Mouse (Mus musculus): ENCODE measurements around the gene Synj2. TPM values are rescaled to one million over a fixed set of nuclear protein-coding genes. Genes with fewer than 3 reads are reported as not detected.

Gene Synj2
- 1.9 TPM in 2 replicates for polyA plus RNA-seq (2016; fragmentation: Nextera tagmentation; extraction: Ambion mirVana)

GRCm38 (mm10) chr17:5941230-5942043 lies at the start of gene Synj2:
Synj2 (plus strand) TSS chr17:5941280.
- Histone ChIP-seq H3K4me3 (peak within 1 kb of the TSS; percentile 52), H3K27ac (no peak within 1 kb of the TSS), H3K9me3 (replicated peaks) (no peaks in the 10 kb centered on the region), H3K9ac (peak within 1 kb of the TSS; percentile 54), H3K27me3 (peaks cover 40% of the 10 kb centered on the region), H3K36me3 (no peaks in the 10 kb centered on the region), H3K4me2 (replicated peaks) (peak within 1 kb of the TSS; percentile 85), H3K4me1 (peaks cover 10% of the 10 kb centered on the region)
- 1% methylated on average over 41 of the region's 52 CpGs for WGBS
- ATAC-seq (ENCODE audit: low FRiP score) = peak; percentile 82

GRCm38 (mm10) chr17:5891933-5892683 lies 49.0 kb upstream of the Synj2 start:
- H3K9ac ChIP-seq = no peak overlapping the region
- H3K36me3 ChIP-seq = no peaks in the 10 kb centered on the region
- no peaks in the 10 kb centered on the region for H3K9me3 ChIP-seq (replicated peaks)
- no peak overlapping the region for H3K27ac ChIP-seq
- no peak for ATAC-seq (ENCODE audit: low FRiP score)
- no peaks in the 10 kb centered on the region for H3K27me3 ChIP-seq
- peaks cover 12% of the 10 kb centered on the region for H3K4me1 ChIP-seq
- H3K4me2 ChIP-seq (replicated peaks) = no peak overlapping the region
- 83% methylated on average over 9 of the region's 9 CpGs for WGBS
- no peak overlapping the region for H3K4me3 ChIP-seq

DNA sequence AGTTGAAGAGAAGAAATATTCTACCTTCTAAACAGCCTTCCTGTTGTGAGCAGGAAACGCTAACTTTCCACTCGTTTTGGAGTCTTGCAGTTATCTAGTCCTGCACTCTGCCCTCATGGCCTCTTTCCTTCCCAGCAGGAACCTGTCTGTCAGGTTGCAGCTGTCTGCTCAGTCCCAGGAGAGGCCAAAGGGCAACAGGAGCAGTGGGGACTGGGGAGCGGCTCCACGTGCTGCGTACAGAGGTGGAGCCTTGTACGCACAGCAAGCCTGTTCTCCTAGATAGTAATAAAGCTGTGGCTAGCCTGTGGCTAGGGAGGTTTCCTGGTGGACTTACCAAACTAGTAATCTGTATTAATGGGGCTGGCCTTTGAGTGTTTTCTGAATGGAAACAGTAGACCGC lies 48.0 kb upstream of the Synj2 start:
- H3K4me3 ChIP-seq = no peak overlapping the region
- no peaks in the 10 kb centered on the region for H3K36me3 ChIP-seq
- H3K9ac ChIP-seq = no peak overlapping the region
- no peak overlapping the region for H3K4me2 ChIP-seq (replicated peaks)
- peaks cover 12% of the 10 kb centered on the region for H3K4me1 ChIP-seq
- H3K27me3 ChIP-seq = no peaks in the 10 kb centered on the region
- WGBS = 16% methylated on average over 7 of the region's 7 CpGs
- no peaks in the 10 kb centered on the region for H3K9me3 ChIP-seq (replicated peaks)
- 0 out of 2 replicates have a peak overlapping the region, but pooled peaks have one; percentile 17 for H3K27ac ChIP-seq
- no peak for ATAC-seq (ENCODE audit: low FRiP score)

GRCm38 (mm10) chr17:5893574-5894148 lies 47.4 kb upstream of the Synj2 start:
- Histone ChIP-seq H3K4me2 (replicated peaks) (no peak overlapping the region), H3K36me3 (no peaks in the 10 kb centered on the region), H3K27me3 (no peaks in the 10 kb centered on the region), H3K27ac (no peak overlapping the region), H3K4me1 (peaks cover 12% of the 10 kb centered on the region), H3K4me3 (no peak overlapping the region), H3K9ac (no peak overlapping the region), H3K9me3 (replicated peaks) (no peaks in the 10 kb centered on the region)
- WGBS = 64% methylated on average over 7 of the region's 7 CpGs
- no peak for ATAC-seq (ENCODE audit: low FRiP score)

DNA sequence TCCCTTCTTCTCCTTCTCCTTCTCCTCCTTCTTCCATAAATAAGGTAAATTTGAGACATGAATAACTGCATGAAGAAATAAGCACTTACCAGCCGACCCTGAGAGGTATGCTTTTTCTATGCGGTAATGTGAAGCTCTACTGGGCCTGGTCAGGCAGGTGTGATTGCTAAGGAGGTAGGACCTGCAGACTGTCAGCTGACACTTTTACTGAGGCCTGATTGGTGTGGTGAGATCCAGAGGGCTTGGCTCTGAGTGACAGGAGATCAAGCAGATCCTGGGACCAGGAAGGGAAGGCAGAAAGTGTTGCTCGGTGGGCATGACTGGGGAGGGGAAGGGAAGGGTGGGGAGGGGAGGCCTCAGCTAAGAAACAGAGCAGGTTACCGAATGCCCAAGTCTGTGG lies 45.0 kb upstream of the Synj2 start:
- 77% methylated on average over 4 of the region's 4 CpGs for WGBS
- H3K9me3 ChIP-seq (replicated peaks) = no peaks in the 10 kb centered on the region
- H3K36me3 ChIP-seq = peaks cover 10% of the 10 kb centered on the region; the same call in 1 of the 2 replicates
- H3K9ac ChIP-seq = no peak overlapping the region
- H3K4me3 ChIP-seq = no peak overlapping the region
- H3K27me3 ChIP-seq = no peaks in the 10 kb centered on the region
- ATAC-seq (ENCODE audit: low FRiP score) = no peak
- H3K27ac ChIP-seq = no peak overlapping the region
- no peak overlapping the region for H3K4me2 ChIP-seq (replicated peaks)
- peaks cover 12% of the 10 kb centered on the region for H3K4me1 ChIP-seq

GRCm38 (mm10) chr17:5896607-5897006 lies 44.5 kb upstream of the Synj2 start:
- H3K27me3 ChIP-seq = no peaks in the 10 kb centered on the region
- H3K4me3 ChIP-seq = no peak overlapping the region
- no peaks in the 10 kb centered on the region for H3K9me3 ChIP-seq (replicated peaks)
- H3K4me1 ChIP-seq = peaks cover 12% of the 10 kb centered on the region
- no peak for ATAC-seq (ENCODE audit: low FRiP score)
- H3K36me3 ChIP-seq = peaks cover 10% of the 10 kb centered on the region; the same call in 1 of the 2 replicates
- WGBS = 90% methylated on average over 7 of the region's 7 CpGs
- no peak overlapping the region for H3K9ac ChIP-seq
- H3K4me2 ChIP-seq (replicated peaks) = no peak overlapping the region
- H3K27ac ChIP-seq = no peak overlapping the region

- Histone ChIP-seq H3K4me1 (peaks cover 12% of the 10 kb centered on the region), H3K36me3 (peaks cover 10% of the 10 kb centered on the region; the same call in 1 of the 2 replicates), H3K4me3 (no peak overlapping the region), H3K27ac (no peak overlapping the region), H3K27me3 (no peaks in the 10 kb centered on the region), H3K9me3 (replicated peaks) (no peaks in the 10 kb centered on the region), H3K4me2 (replicated peaks) (no peak overlapping the region), H3K9ac (no peak overlapping the region)
- ATAC-seq (ENCODE audit: low FRiP score) = no peak
- 94% methylated on average over 17 of the region's 17 CpGs for WGBS
These were observed 43.5 kb upstream of the Synj2 start for GRCm38 (mm10) chr17:5897326-5898200.

DNA sequence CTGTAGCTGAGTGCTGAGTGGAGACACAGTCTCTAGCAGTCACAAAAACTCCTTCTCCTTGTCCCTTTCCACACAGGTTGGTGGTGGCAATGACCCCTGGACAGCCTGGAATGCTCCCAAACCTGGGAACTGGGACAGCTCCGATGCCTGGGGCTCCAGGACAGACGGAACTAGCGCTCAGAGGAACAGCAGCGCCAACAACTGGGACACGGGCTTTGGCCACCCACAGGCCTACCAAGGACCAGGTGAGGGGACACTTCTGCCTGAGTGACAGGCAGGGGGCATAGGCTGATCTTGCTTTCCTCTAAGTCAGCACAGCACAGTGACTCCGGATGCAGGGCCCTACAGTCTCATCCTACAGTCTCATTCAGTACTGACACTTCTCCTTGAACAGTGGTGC lies 41.8 kb upstream of the Synj2 start:
- WGBS = 85% methylated on average over 6 of the region's 6 CpGs
- Histone ChIP-seq H3K27ac (no peak overlapping the region), H3K4me1 (no peaks in the 10 kb centered on the region), H3K4me2 (replicated peaks) (no peak overlapping the region), H3K9me3 (replicated peaks) (no peaks in the 10 kb centered on the region), H3K9ac (no peak overlapping the region), H3K4me3 (no peak overlapping the region), H3K27me3 (no peaks in the 10 kb centered on the region), H3K36me3 (peaks cover 10% of the 10 kb centered on the region; the same call in 1 of the 2 replicates)
- no peak for ATAC-seq (ENCODE audit: low FRiP score)

DNA sequence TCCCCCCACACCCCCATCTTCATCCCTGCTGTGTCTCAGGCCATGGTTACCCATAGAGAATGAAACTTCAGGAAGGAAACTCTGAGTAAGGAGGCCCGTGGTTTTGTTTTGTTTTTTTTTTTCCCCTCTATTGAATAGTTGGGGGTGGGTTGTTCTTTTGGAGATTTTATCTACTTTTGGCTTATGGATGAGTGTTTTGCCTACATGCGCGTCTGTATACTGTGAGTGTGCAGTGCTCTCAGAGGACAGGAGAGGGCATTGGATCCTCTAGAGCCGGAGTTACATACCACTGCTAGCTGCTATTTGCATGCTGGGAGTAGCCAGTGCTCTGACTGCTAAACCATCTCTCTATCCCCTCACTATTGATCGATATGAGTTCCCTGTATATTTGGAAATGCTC lies 39.7 kb upstream of the Synj2 start:
- Histone ChIP-seq H3K27me3 (no peaks in the 10 kb centered on the region), H3K4me1 (no peaks in the 10 kb centered on the region), H3K36me3 (peaks cover 18% of the 10 kb centered on the region), H3K27ac (no peak overlapping the region), H3K4me2 (replicated peaks) (no peak overlapping the region), H3K4me3 (no peak overlapping the region), H3K9me3 (replicated peaks) (no peaks in the 10 kb centered on the region), H3K9ac (no peak overlapping the region)
- ATAC-seq (ENCODE audit: low FRiP score) = no peak
- 81% methylated on average over 5 of the region's 5 CpGs for WGBS

- Histone ChIP-seq H3K27ac (no peak overlapping the region), H3K36me3 (peaks cover 26% of the 10 kb centered on the region), H3K9me3 (replicated peaks) (no peaks in the 10 kb centered on the region), H3K4me1 (no peaks in the 10 kb centered on the region), H3K4me2 (replicated peaks) (no peak overlapping the region), H3K27me3 (no peaks in the 10 kb centered on the region), H3K9ac (no peak overlapping the region), H3K4me3 (no peak overlapping the region)
- no peak for ATAC-seq (ENCODE audit: low FRiP score)
- 76% methylated on average over 6 of the region's 6 CpGs for WGBS
These were observed 37.3 kb upstream of the Synj2 start for GRCm38 (mm10) chr17:5903630-5904301.

GRCm38 (mm10) chr17:5909681-5910080 lies 31.4 kb upstream of the Synj2 start:
- ATAC-seq (ENCODE audit: low FRiP score) = no peak
- H3K4me2 ChIP-seq (replicated peaks) = no peak overlapping the region
- H3K27ac ChIP-seq = no peak overlapping the region
- no peaks in the 10 kb centered on the region for H3K4me1 ChIP-seq
- H3K4me3 ChIP-seq = no peak overlapping the region
- no peak overlapping the region for H3K9ac ChIP-seq
- no peaks in the 10 kb centered on the region for H3K9me3 ChIP-seq (replicated peaks)
- 95% methylated on average over 4 of the region's 4 CpGs for WGBS
- H3K36me3 ChIP-seq = peaks cover 20% of the 10 kb centered on the region
- no peaks in the 10 kb centered on the region for H3K27me3 ChIP-seq
